In genomic region chr16:84971535-84972330, GRCm38 (mm10) we compare ENCODE assay signal across 9 mouse cellular contexts.
A peak's percentile ranks its signal among the peaks of the same experiment; 100 is the strongest.
DNase-seq lines count a peak whose midpoint lies in the region; ATAC-seq and TF ChIP-seq lines count a peak whose summit lies in the region.
"Had no signal": no experiment of that assay in that cellular context is flagged by ENCODE, and none has a peak within 500 bp of the region (broad histone marks: within the 10 kb centered on the region; RNA-seq: fewer than 3 reads in every experiment).

No protein-coding gene starts in this region.

- H3K9ac ChIP-seq in limb, embryonic 14.5 days (ENCODE audit: low read depth, low read length, severe bottlenecking): no peak overlapping the region
- H3K9ac ChIP-seq in hindbrain, postnatal 0 days (replicated peaks; ENCODE audit: low read length): no peak overlapping the region
- no peak overlapping the region for H3K9ac ChIP-seq in midbrain, embryonic 15.5 days
- H3K9ac ChIP-seq: liver, embryonic 15.5 days had no signal

- no peak for ATAC-seq in limb, embryonic 14.5 days (ENCODE audit: low FRiP score, low read depth)
- ATAC-seq in hindbrain, postnatal 0 days: peak; percentile 39
- ATAC-seq in midbrain, embryonic 15.5 days (replicated peaks): peak; percentile 75
- ATAC-seq in megakaryocyte progenitor cell, adult 5-6 weeks (replicated peaks; ENCODE audit: poor library complexity): no peak

- H3K4me3 ChIP-seq in limb, embryonic 14.5 days (replicated peaks; ENCODE audit: low read length): no peak overlapping the region
- H3K4me3 ChIP-seq in limb, embryonic 10.5 days: no peak overlapping the region
- no peak overlapping the region for H3K4me3 ChIP-seq in hindbrain, postnatal 0 days (ENCODE audit: low read length)
- H3K4me3 ChIP-seq in midbrain, embryonic 15.5 days: no peak overlapping the region
- H3K4me3 ChIP-seq: liver, embryonic 15.5 days had no signal

- no peak overlapping the region for H3K4me2 ChIP-seq in limb, embryonic 14.5 days (replicated peaks; ENCODE audit: low read depth, low read length, severe bottlenecking)
- H3K4me2 ChIP-seq in hindbrain, postnatal 0 days (ENCODE audit: low read depth, low read length): 0 out of 2 replicates have a peak overlapping the region, but pooled peaks have one; percentile 21
- H3K4me2 ChIP-seq in midbrain, embryonic 15.5 days: peak overlapping the region; percentile 27
- H3K4me2 ChIP-seq: liver, embryonic 15.5 days had no signal

- no peaks in the 10 kb centered on the region for H3K27me3 ChIP-seq in limb, embryonic 14.5 days (ENCODE audit: control insufficient read depth, insufficient read depth, low read length)
- no peaks in the 10 kb centered on the region for H3K27me3 ChIP-seq in limb, embryonic 10.5 days (ENCODE audit: low read depth, poor library complexity, severe bottlenecking)
- H3K27me3 ChIP-seq in hindbrain, postnatal 0 days (ENCODE audit: insufficient read depth, low read length): no peaks in the 10 kb centered on the region
- H3K27me3 ChIP-seq in midbrain, embryonic 15.5 days (replicated peaks): no peaks in the 10 kb centered on the region
- H3K27me3 ChIP-seq: liver, embryonic 15.5 days had no signal

- TF ChIP-seq POLR2A in limb, embryonic 14.5 days (IDR thresholded peaks at IDR 0.05; ENCODE audit: borderline replicate concordance, extremely low read depth, insufficient read depth, insufficient read length): no peak

- WGBS in limb, embryonic 14.5 days: 69% methylated on average over 16 of the region's 16 CpGs
- 84% methylated on average over 16 of the region's 16 CpGs for WGBS in limb, embryonic 10.5 days
- 46% methylated on average over 16 of the region's 16 CpGs for WGBS in hindbrain, postnatal 0 days
- WGBS in midbrain, embryonic 15.5 days: 27% methylated on average over 16 of the region's 16 CpGs

- H3K4me1 ChIP-seq in limb, embryonic 14.5 days (ENCODE audit: control insufficient read depth, insufficient read depth, low read length): no peaks in the 10 kb centered on the region
- no peaks in the 10 kb centered on the region for H3K4me1 ChIP-seq in limb, embryonic 10.5 days
- no peaks in the 10 kb centered on the region; the same call in 1 of the 2 replicates for H3K4me1 ChIP-seq in hindbrain, postnatal 0 days (ENCODE audit: insufficient read depth, low read length)
- peaks cover 17% of the 10 kb centered on the region for H3K4me1 ChIP-seq in midbrain, embryonic 15.5 days
- H3K4me1 ChIP-seq: liver, embryonic 15.5 days had no signal

- 0 out of 2 replicates have a peak overlapping the region, but pooled peaks have one; percentile 28 for H3K27ac ChIP-seq in limb, embryonic 14.5 days (replicated peaks; ENCODE audit: low read depth, low read length)
- no peak overlapping the region for H3K27ac ChIP-seq in limb, embryonic 10.5 days
- H3K27ac ChIP-seq in hindbrain, postnatal 0 days: peak overlapping the region; percentile 48; the same call in 1 of the 2 replicates
- H3K27ac ChIP-seq in midbrain, embryonic 15.5 days: peak overlapping the region; percentile 78
- H3K27ac ChIP-seq: liver, embryonic 15.5 days had no signal

- no peak for TF ChIP-seq CTCF in hindbrain, postnatal 0 days (IDR thresholded peaks at IDR 0.05; ENCODE audit: low read depth)

- no peaks in the 10 kb centered on the region for H3K9me3 ChIP-seq in limb, embryonic 14.5 days (ENCODE audit: control insufficient read depth, low read length)
- no peaks in the 10 kb centered on the region for H3K9me3 ChIP-seq in limb, embryonic 10.5 days (replicated peaks)
- H3K9me3 ChIP-seq in hindbrain, postnatal 0 days (ENCODE audit: low read length): no peaks in the 10 kb centered on the region
- H3K9me3 ChIP-seq in midbrain, embryonic 15.5 days: no peaks in the 10 kb centered on the region
- H3K9me3 ChIP-seq: liver, embryonic 15.5 days had no signal

- H3K36me3 ChIP-seq in limb, embryonic 14.5 days (ENCODE audit: control insufficient read depth, insufficient read depth, low read length): peaks cover 16% of the 10 kb centered on the region
- H3K36me3 ChIP-seq in limb, embryonic 10.5 days: peaks cover 70% of the 10 kb centered on the region
- H3K36me3 ChIP-seq in hindbrain, postnatal 0 days (ENCODE audit: insufficient read depth, low read length): peaks cover 26% of the 10 kb centered on the region; the same call in 1 of the 2 replicates
- H3K36me3 ChIP-seq in midbrain, embryonic 15.5 days (replicated peaks): peaks cover 9% of the 10 kb centered on the region; the same call in 1 of the 2 replicates
- H3K36me3 ChIP-seq: liver, embryonic 15.5 days had no signal

- no peak for DNase-seq in limb, embryonic 14.5 days (ENCODE audit: low spot score)
- DNase-seq in limb, embryonic 10.5 days (ENCODE audit: low spot score): no peak
- DNase-seq in fat pad, adult 2 months (ENCODE audit: extremely low read depth, low read depth, low spot score): peak; percentile 30
- DNase-seq in hindbrain, postnatal 0 days (ENCODE audit: low spot score): peak; percentile 62
- DNase-seq in frontal cortex, postnatal 10 days (ENCODE audit: low spot score in 2 of 2): no peak
- DNase-seq in cerebellum, adult 18-20 months: no peak

Comparison
In these comparisons a context has a peak if more than half of its experiments do, and no peak if none do; other contexts are left out.
1. ATAC-seq: peak in hindbrain, postnatal 0 days (single experiment) and midbrain, embryonic 15.5 days (single experiment); none in limb, embryonic 14.5 days (single experiment) and megakaryocyte progenitor cell, adult 5-6 weeks (single experiment).
2. DNase-seq: peak in fat pad, adult 2 months (single experiment) and hindbrain, postnatal 0 days (single experiment); none in limb, embryonic 14.5 days (single experiment), limb, embryonic 10.5 days (single experiment), frontal cortex, postnatal 10 days (0 of 2) and cerebellum, adult 18-20 months (0 of 2).